Mouse (Mus musculus) CH12.LX (cell line): Measurements from ENCODE around the gene Timp3.

ENCODE experiments used
- CTCF ChIP-seq, 2 experiments: IDR thresholded peaks in 1 of 2; conservative IDR thresholded peaks in 1 of 2; 2 replicates each; pipeline ENCODE4 v1.5.1; 2011 to 2012; ENCODE audit warnings: low read depth in 2 of 2, low read length in 2 of 2, improper control_type of control experiment in 1 of 2, inconsistent platforms in 1 of 2, mild to moderate bottlenecking in 1 of 2, moderate library complexity in 1 of 2
- POLR2A ChIP-seq: IDR thresholded peaks from 2 replicates; pipeline ENCODE4 v1.6.1; 2011; ENCODE audit warnings: low read depth, mild to moderate bottlenecking, improper control_type of control experiment, low read length

- no peak for TF ChIP-seq CTCF (conservative IDR thresholded peaks at IDR 0.05 in 1 of 2, IDR thresholded peaks at IDR 0.05 in 1 of 2; ENCODE audit: low read depth in 2 of 2, low read length in 2 of 2)
- no peak for TF ChIP-seq POLR2A
These were observed 377 bp upstream of the Timp3 start for GRCm38 (mm10) chr10:86299795-86300194.
